Mouse (Mus musculus) gastrocnemius, postnatal 10 days (tissue): Measurements from ENCODE around the gene Zfp882. TPM values are rescaled to one million over a fixed set of nuclear protein-coding genes. Genes with fewer than 3 reads are reported as not detected.
"Not testable (repeated sequence)": the region's sequence is repeated elsewhere in the genome, so short reads cannot be mapped to it uniquely, and the experiment has no call there.

Source experiments
- DNase-seq: peaks from one replicate; pipeline ENCODE4 v3.0.0; 2021; ENCODE audit warnings: mixed read lengths
- total RNA-seq, 2 experiments: library from RNA; stranded (reverse); gene quantifications; 2 replicates each; pipeline ENCODE4 v1.2.3; 2021

The Zfp882 gene
- total RNA-seq, 2 experiments from 2014 or later = 2.8 to 4.3 TPM

DNA sequence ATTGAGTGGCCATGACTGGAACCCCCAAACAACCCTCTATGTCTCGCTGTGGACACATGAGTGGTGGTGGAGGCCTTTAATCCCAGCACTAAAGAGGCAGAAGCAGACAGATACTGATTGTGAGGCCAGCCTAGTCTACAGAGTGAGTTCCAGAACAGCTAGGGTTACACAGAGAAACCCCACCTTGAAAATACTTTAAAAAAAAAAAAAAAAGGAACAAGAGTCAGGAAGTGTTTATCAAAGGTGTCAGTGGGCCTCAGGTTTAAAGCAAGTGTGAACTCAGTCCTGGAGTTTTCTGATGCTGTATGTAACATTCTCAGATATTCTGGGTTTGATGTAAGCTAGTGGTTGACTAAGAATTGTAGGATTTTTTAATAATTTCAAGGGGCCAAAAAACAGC lies 44.1 kb downstream of the Zfp882 start:
- DNase-seq = no peak

- DNase-seq = not testable (repeated sequence)
Observed at GRCm38 (mm10) chr8:71952961-71953700, 44.7 kb downstream of the Zfp882 start.

- no peak for DNase-seq
Observed at GRCm38 (mm10) chr8:71954666-71955065, 46.3 kb downstream of the Zfp882 start.

GRCm38 (mm10) chr8:71960483-71960882 lies 52.1 kb downstream of the Zfp882 start:
- DNase-seq = no peak

GRCm38 (mm10) chr8:71961796-71962195 lies 53.4 kb downstream of the Zfp882 start:
- DNase-seq = no peak

DNA sequence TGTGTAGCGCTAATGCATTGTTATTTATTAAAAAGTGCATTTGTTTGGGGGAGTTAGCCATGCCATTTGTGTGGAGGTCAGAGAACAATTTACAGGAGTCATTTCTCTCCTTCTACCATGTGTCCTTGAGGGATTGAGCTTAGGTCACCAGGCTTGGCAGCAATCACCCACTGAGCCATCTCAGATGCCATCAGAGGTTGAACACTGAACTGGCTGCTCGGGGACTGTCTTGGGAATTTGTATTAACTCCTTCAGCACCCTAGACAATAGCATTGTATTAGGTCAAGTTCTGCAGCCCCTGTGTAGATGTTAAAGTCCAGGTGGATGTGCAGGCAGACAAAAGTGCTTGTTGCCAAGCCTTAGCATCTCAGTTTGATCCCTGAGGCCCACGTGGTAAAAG lies 55.6 kb downstream of the Zfp882 start:
- DNase-seq = no peak

- DNase-seq = no peak
Observed at GRCm38 (mm10) chr8:71965166-71965565, 56.8 kb downstream of the Zfp882 start.

Other genes with a start within 250 kb of the Zfp882 start
- gene Unc13a, start 236.9 kb upstream of the Zfp882 start, total RNA-seq = under 1 TPM; 0.38 to 0.45 TPM
- gene Jak3, start 232.3 kb upstream of the Zfp882 start, total RNA-seq = 1 to 10 TPM; 3.9 to 5.8 TPM
- 1 to 10 TPM; 3.1 to 3.7 TPM for gene Insl3, start 219.4 kb upstream of the Zfp882 start, total RNA-seq
- 1 to 10 TPM; 4.7 to 5.2 TPM for gene B3gnt3, start 206.8 kb upstream of the Zfp882 start, total RNA-seq
- 1 to 10 TPM in 1 of 2 experiments, under 1 TPM in 1; 0.26 to 1.2 TPM for gene Fcho1, start 182.9 kb upstream of the Zfp882 start, total RNA-seq
- gene Zfp709, start 26.6 kb upstream of the Zfp882 start, total RNA-seq = 1 to 10 TPM; 3.5 to 4.3 TPM
- gene Zfp617, start within 50 bp of the Zfp882 start, total RNA-seq = 10 to 100 TPM; 21.4 to 23.1 TPM
- gene Zfp961, start 42.4 kb downstream of the Zfp882 start, total RNA-seq = 1 to 10 TPM; 3.5 to 5.9 TPM
- under 1 TPM; 0.19 to 0.75 TPM for gene Cyp4f18, start 101.0 kb downstream of the Zfp882 start, total RNA-seq
- gene Olfr372, start 132.6 kb downstream of the Zfp882 start, total RNA-seq = not detected
- gene Olfr373, start 174.6 kb downstream of the Zfp882 start, total RNA-seq = not detected
- gene Olfr374, start 198.4 kb downstream of the Zfp882 start, total RNA-seq = not detected
- gene Tpm4, start 226.4 kb downstream of the Zfp882 start, total RNA-seq = 100 to 1,000 TPM; 115 to 142 TPM